Mouse (Mus musculus) embryonic fibroblast, embryonic 13.5 days (primary cell): ENCODE results near the gene Fgf10.

Experiments
- CTCF ChIP-seq: IDR thresholded peaks from 2 replicates; pipeline ENCODE4 v1.5.1; 2011; ENCODE audit warnings: mild to moderate bottlenecking, control low read depth, low read length, moderate library complexity, borderline replicate concordance; ENCODE audit not compliant: insufficient read depth
- POLR2A ChIP-seq: IDR thresholded peaks from 2 replicates; pipeline ENCODE4 v1.6.1; 2011; ENCODE audit warnings: low read depth, mild to moderate bottlenecking, control low read depth, low read length, moderate library complexity

DNA sequence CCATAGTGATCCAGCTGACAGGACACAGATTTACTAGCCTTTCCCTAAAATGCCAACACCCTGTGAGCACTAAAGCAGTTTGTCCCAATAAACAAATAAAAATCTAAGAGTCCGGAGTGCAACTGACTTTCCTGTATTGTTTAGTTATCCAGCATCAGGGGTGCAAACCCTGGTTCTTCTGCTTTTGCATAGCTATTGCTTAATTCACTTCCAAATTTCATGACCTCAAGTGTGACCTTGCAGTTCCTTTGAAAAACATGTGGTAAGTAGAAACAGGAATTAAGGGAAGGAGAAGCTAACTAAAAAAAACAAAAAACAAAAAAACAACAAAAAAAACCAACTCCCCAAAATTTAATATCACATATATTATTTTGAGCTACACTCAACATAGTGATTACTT is 105.6 kb downstream of the Fgf10 start:
- TF ChIP-seq CTCF (no peak), POLR2A (no peak)
